Mouse (Mus musculus) heart, embryonic 12.5 days (tissue): ENCODE data around the gene Adap1. TPM values are rescaled to one million over a fixed set of nuclear protein-coding genes. Genes with fewer than 3 reads are reported as not detected.

Experiments
- microRNA counts: library from miRNA; unstranded; fragments of <30 nt; microRNA quantifications from one replicate; lab custom pipeline; 2017
- microRNA-seq: library from miRNA; unstranded; fragments of <30 nt; microRNA quantifications from one replicate; pipeline ENCODE4, GENCODE M21; 2017
- polyA plus RNA-seq: library from polyadenylated mRNA; unstranded; fragments of >200 nt; fragmentation: Nextera tagmentation; extraction: Ambion mirVana; gene quantifications from 2 replicates; pipeline ENCODE4 v1.2.1, GENCODE M21; 2016

Adap1 gene
- polyA plus RNA-seq, 1 experiment from 2014 or later = 1.1 TPM

MicroRNAs within 50 kb of the gene (microRNA counts, 519-probe panel; counts per million panel counts)
- not detected for microRNA mmu-miR-339-3p (lab: Ali Mortazavi, UCI)
- microRNA mmu-miR-339-5p (lab: Ali Mortazavi, UCI) = not detected

Small RNAs within 50 kb of the gene (microRNA-seq; reads per million reads assigned to microRNA genes)
- 588 reads per million, percentile 75 among the genes with 10 or more reads in this experiment for gene Mir339

Other genes starting within 250 kb of the Adap1 start
- 10.4 and 11.5 TPM in 2 replicates for gene Prkar1b, start 175.6 kb downstream of the Adap1 start, polyA plus RNA-seq
- gene Dnaaf5, start 175.4 kb downstream of the Adap1 start, polyA plus RNA-seq = 9.8 and 10.5 TPM in 2 replicates
- gene Sun1, start 125.0 kb downstream of the Adap1 start, polyA plus RNA-seq = 41.8 and 42.4 TPM in 2 replicates
- 151 and 158 TPM in 2 replicates for gene Get4, start 73.3 kb downstream of the Adap1 start, polyA plus RNA-seq
- 66.2 and 72.6 TPM in 2 replicates for gene Cox19, start 25.8 kb upstream of the Adap1 start, polyA plus RNA-seq
- not detected in 2 replicates for gene Cyp2w1, start 27.0 kb upstream of the Adap1 start, polyA plus RNA-seq
- 8.2 and 8.5 TPM in 2 replicates for gene Gpr146, start 52.1 kb upstream of the Adap1 start, polyA plus RNA-seq
- gene C130050O18Rik, start 79.7 kb upstream of the Adap1 start, polyA plus RNA-seq = 0.10 and 0.36 TPM in 2 replicates
- gene Gper1, start 97.5 kb upstream of the Adap1 start, polyA plus RNA-seq = 0.79 and 0.96 TPM in 2 replicates
- 21.3 and 21.6 TPM in 2 replicates for gene 3110082I17Rik, start 134.9 kb upstream of the Adap1 start, polyA plus RNA-seq
- 11.2 and 12.7 TPM in 2 replicates for gene Zfand2a, start 158.9 kb upstream of the Adap1 start, polyA plus RNA-seq
- gene Uncx, start 217.9 kb upstream of the Adap1 start, polyA plus RNA-seq = 0.09 TPM in 1 of 2 replicates, not detected in the other